Mouse (Mus musculus): Measurements from ENCODE around the gene Osbpl6.

- TF ChIP-seq GATA1 (IDR thresholded peaks at IDR 0.05; ENCODE audit: borderline replicate concordance, low read length): no peak
- TF ChIP-seq CTCF (IDR thresholded peaks at IDR 0.05; ENCODE audit: low read depth, low read length): no peak
- no peak for TF ChIP-seq TAL1 (conservative IDR thresholded peaks at IDR 0.05; ENCODE audit: low read depth, low read length)
- TF ChIP-seq GATA2 (IDR thresholded peaks at IDR 0.05; ENCODE audit: borderline replicate concordance, low read depth, low read length): no peak
- no peak for TF ChIP-seq POLR2AphosphoS5 (IDR thresholded peaks at IDR 0.05; ENCODE audit: insufficient replicate concordance, low read depth, low read length)
These were observed 60.4 kb downstream of the Osbpl6 start for GRCm38 (mm10) chr2:76466723-76467122.
